ENCODE assay signal across 24 mouse cellular contexts in genomic region chr16:90821046-90821697, GRCm38 (mm10). TPM values are rescaled to one million over a fixed set of nuclear protein-coding genes. Genes with fewer than 3 reads are reported as not detected.
A peak's percentile ranks its signal among the peaks of the same experiment; 100 is the strongest.
DNase-seq lines count a peak whose midpoint lies in the region; ATAC-seq and TF ChIP-seq lines count a peak whose summit lies in the region.
"Had no signal": no experiment of that assay in that cellular context is flagged by ENCODE, and none has a peak within 500 bp of the region (broad histone marks: within the 10 kb centered on the region; RNA-seq: fewer than 3 reads in every experiment).

No protein-coding gene starts in this region.

- peaks cover 43% of the 10 kb centered on the region for H3K4me1 ChIP-seq in liver, embryonic 13.5 days (replicated peaks)
- no peaks in the 10 kb centered on the region for H3K4me1 ChIP-seq in intestine, embryonic 16.5 days (ENCODE audit: control insufficient read depth, insufficient read depth, low read length)
- H3K4me1 ChIP-seq in lung, postnatal 0 days (ENCODE audit: insufficient read depth, low read depth, low read length) = peaks cover 6% of the 10 kb centered on the region; the same call in 1 of the 2 replicates
- no peaks in the 10 kb centered on the region for H3K4me1 ChIP-seq in stomach, embryonic 15.5 days
- H3K4me1 ChIP-seq: embryonic facial prominence, embryonic 13.5 days; forebrain, embryonic 10.5 days; heart, embryonic 15.5 days; hindbrain, embryonic 12.5 days; kidney, embryonic 15.5 days; limb, embryonic 12.5 days; midbrain, embryonic 13.5 days; neural tube, embryonic 15.5 days had no signal

- H3K4me2 ChIP-seq in liver, embryonic 13.5 days = no peak overlapping the region
- no peak overlapping the region for H3K4me2 ChIP-seq in intestine, embryonic 16.5 days (ENCODE audit: low read depth, low read length)
- no peak overlapping the region; the same call in 1 of the 2 replicates for H3K4me2 ChIP-seq in lung, postnatal 0 days (replicated peaks; ENCODE audit: low read depth, low read length)
- H3K4me2 ChIP-seq in stomach, embryonic 15.5 days = no peak overlapping the region
- H3K4me2 ChIP-seq: embryonic facial prominence, embryonic 13.5 days; heart, embryonic 15.5 days; hindbrain, embryonic 12.5 days; kidney, embryonic 15.5 days; limb, embryonic 12.5 days; midbrain, embryonic 13.5 days; neural tube, embryonic 15.5 days had no signal

- no peak overlapping the region for H3K9ac ChIP-seq in liver, embryonic 13.5 days
- H3K9ac ChIP-seq in intestine, embryonic 16.5 days (ENCODE audit: low read depth, low read length) = no peak overlapping the region
- no peak overlapping the region for H3K9ac ChIP-seq in lung, postnatal 0 days (replicated peaks; ENCODE audit: low read depth)
- no peak overlapping the region for H3K9ac ChIP-seq in stomach, embryonic 15.5 days
- H3K9ac ChIP-seq: embryonic facial prominence, embryonic 13.5 days; heart, embryonic 15.5 days; hindbrain, embryonic 12.5 days; kidney, embryonic 15.5 days; limb, embryonic 12.5 days; midbrain, embryonic 13.5 days; neural tube, embryonic 15.5 days had no signal

- no peaks in the 10 kb centered on the region for H3K9me3 ChIP-seq in liver, embryonic 13.5 days (replicated peaks)
- H3K9me3 ChIP-seq in intestine, embryonic 16.5 days (ENCODE audit: control insufficient read depth, low read length) = no peaks in the 10 kb centered on the region
- H3K9me3 ChIP-seq in lung, postnatal 0 days (ENCODE audit: low read length) = no peaks in the 10 kb centered on the region
- no peaks in the 10 kb centered on the region for H3K9me3 ChIP-seq in stomach, embryonic 15.5 days
- H3K9me3 ChIP-seq: embryonic facial prominence, embryonic 13.5 days; forebrain, embryonic 10.5 days; heart, embryonic 15.5 days; hindbrain, embryonic 12.5 days; kidney, embryonic 15.5 days; midbrain, embryonic 13.5 days; neural tube, embryonic 15.5 days had no signal

- no peak for TF ChIP-seq CTCF in lung, postnatal 0 days (IDR thresholded peaks at IDR 0.05)

- peaks cover 24% of the 10 kb centered on the region for H3K27me3 ChIP-seq in liver, embryonic 13.5 days
- no peaks in the 10 kb centered on the region for H3K27me3 ChIP-seq in intestine, embryonic 16.5 days (replicated peaks; ENCODE audit: control insufficient read depth, insufficient read depth, low read length)
- no peaks in the 10 kb centered on the region for H3K27me3 ChIP-seq in lung, postnatal 0 days (replicated peaks; ENCODE audit: insufficient read depth, low read length)
- H3K27me3 ChIP-seq in stomach, embryonic 15.5 days (replicated peaks) = no peaks in the 10 kb centered on the region
- H3K27me3 ChIP-seq: embryonic facial prominence, embryonic 13.5 days; heart, embryonic 15.5 days; hindbrain, embryonic 12.5 days; limb, embryonic 12.5 days; neural tube, embryonic 15.5 days had no signal

- no peak for ATAC-seq in liver, embryonic 13.5 days (ENCODE audit: low read depth)
- peak; percentile 76 for ATAC-seq in intestine, embryonic 16.5 days
- peak; percentile 95 for ATAC-seq in lung, postnatal 0 days
- ATAC-seq in stomach, embryonic 15.5 days (ENCODE audit: insufficient read depth, low FRiP score, low read depth) = peak; percentile 69
- ATAC-seq: inflammation-experienced regulatory T-cells, adult 6 months; midbrain, embryonic 13.5 days had no signal

- no peak overlapping the region for H3K4me3 ChIP-seq in liver, embryonic 13.5 days (replicated peaks)
- H3K4me3 ChIP-seq in intestine, embryonic 16.5 days (ENCODE audit: low read length) = no peak overlapping the region
- no peak overlapping the region for H3K4me3 ChIP-seq in lung, postnatal 0 days (ENCODE audit: low read depth, low read length)
- no peak overlapping the region for H3K4me3 ChIP-seq in stomach, embryonic 15.5 days (replicated peaks)
- H3K4me3 ChIP-seq: embryonic facial prominence, embryonic 13.5 days; forebrain, embryonic 10.5 days; heart, adult 2 months; heart, embryonic 15.5 days; hindbrain, embryonic 12.5 days; kidney, embryonic 15.5 days; layer of hippocampus, adult 2 months; limb, embryonic 12.5 days; midbrain, embryonic 13.5 days; neural tube, embryonic 15.5 days had no signal

- H3K36me3 ChIP-seq in liver, embryonic 13.5 days = no peaks in the 10 kb centered on the region
- no peaks in the 10 kb centered on the region for H3K36me3 ChIP-seq in intestine, embryonic 16.5 days (ENCODE audit: control insufficient read depth, insufficient read depth, low read length)
- no peaks in the 10 kb centered on the region for H3K36me3 ChIP-seq in lung, postnatal 0 days (ENCODE audit: insufficient read depth, low read length)
- H3K36me3 ChIP-seq in stomach, embryonic 15.5 days = no peaks in the 10 kb centered on the region
- H3K36me3 ChIP-seq: embryonic facial prominence, embryonic 13.5 days; forebrain, embryonic 10.5 days; heart, embryonic 15.5 days; hindbrain, embryonic 12.5 days; kidney, embryonic 15.5 days; limb, embryonic 12.5 days; midbrain, embryonic 13.5 days; neural tube, embryonic 15.5 days had no signal

- no peak for DNase-seq in liver, embryonic 13.5 days
- no peak for DNase-seq in liver
- peak; percentile 94 for DNase-seq in lung, postnatal 0 days (ENCODE audit: low spot score)
- no peak for DNase-seq in testis, postnatal 10 days (ENCODE audit: low spot score)
- DNase-seq in thymus, adult 18-20 months = no peak
- no peak for DNase-seq in Muller cell, postnatal 12 days (ENCODE audit: inconsistent ontology term)
- DNase-seq: adrenal gland, postnatal 14 days; cerebellum, adult 18-20 months; gastrocnemius, postnatal 10 days; heart, adult 2 months; right cerebral cortex, postnatal 4 days; thymus, postnatal 14 days had no signal

- peak overlapping the region; percentile 80; the same call in 1 of the 2 replicates for H3K27ac ChIP-seq in liver, embryonic 13.5 days
- no peak overlapping the region for H3K27ac ChIP-seq in intestine, embryonic 16.5 days (ENCODE audit: low read length)
- H3K27ac ChIP-seq in lung, postnatal 0 days (ENCODE audit: low read length) = peak overlapping the region; percentile 74
- peak overlapping the region; percentile 69 for H3K27ac ChIP-seq in stomach, embryonic 15.5 days
- H3K27ac ChIP-seq: embryonic facial prominence, embryonic 13.5 days; forebrain, embryonic 10.5 days; heart, adult 2 months; heart, embryonic 15.5 days; hindbrain, embryonic 12.5 days; kidney, embryonic 15.5 days; layer of hippocampus, adult 2 months; limb, embryonic 12.5 days; midbrain, embryonic 13.5 days; neural tube, embryonic 15.5 days had no signal

- WGBS in liver, embryonic 13.5 days (ENCODE audit: insufficient replicate concordance) = 76% methylated on average over 14 of the region's 14 CpGs
- WGBS in intestine, embryonic 16.5 days = 71% methylated on average over 14 of the region's 14 CpGs
- WGBS in lung, postnatal 0 days = 48% methylated on average over 14 of the region's 14 CpGs
- 64% methylated on average over 14 of the region's 14 CpGs for WGBS in stomach, embryonic 15.5 days

- peak; percentile 99 for TF ChIP-seq EP300 in lung, postnatal 0 days (IDR thresholded peaks at IDR 0.05)

RNA-seq across cellular contexts. Expression of gene Eva1c, which starts 5.3 kb away (rescaled TPM):
- polyA plus RNA-seq in liver, embryonic 13.5 days (2015; fragmentation: Nextera tagmentation; extraction: Ambion mirVana) = 0.25 and 0.31 TPM in 2 replicates
- 0.61 and 0.70 TPM in 2 replicates for polyA plus RNA-seq in intestine, embryonic 16.5 days (2015; fragmentation: Nextera tagmentation; extraction: Ambion mirVana)
- 5.9 and 9.6 TPM in 2 replicates for polyA plus RNA-seq in lung, postnatal 0 days (2015; fragmentation: Nextera tagmentation; extraction: Ambion mirVana)
- polyA plus RNA-seq in stomach, embryonic 15.5 days (2015; fragmentation: Nextera tagmentation; extraction: Ambion mirVana) = 1.7 and 1.9 TPM in 2 replicates
- polyA plus RNA-seq: inflammation-experienced regulatory T-cells, adult 6 months had no signal

RNA-seq across cellular contexts. Expression of gene Urb1, which starts 11.0 kb away (rescaled TPM):
- polyA plus RNA-seq in liver, embryonic 13.5 days (2015; fragmentation: Nextera tagmentation; extraction: Ambion mirVana) = 4.7 and 7.5 TPM in 2 replicates
- 5.6 and 6.2 TPM in 2 replicates for polyA plus RNA-seq in intestine, embryonic 16.5 days (2015; fragmentation: Nextera tagmentation; extraction: Ambion mirVana)
- polyA plus RNA-seq in lung, postnatal 0 days (2015; fragmentation: Nextera tagmentation; extraction: Ambion mirVana) = 2.7 TPM in 2 replicates
- 6.4 and 9.0 TPM in 2 replicates for polyA plus RNA-seq in stomach, embryonic 15.5 days (2015; fragmentation: Nextera tagmentation; extraction: Ambion mirVana)
